Mouse (Mus musculus): ENCODE measurements at regions not wholly inside any gene's neighbourhood (a gene's known extent, or its start where the extent isn't known, plus 50 kb on each side); places are given as distances from the start of the nearest gene placed in this dataset.

- TF ChIP-seq REST (IDR thresholded peaks at IDR 0.05; ENCODE audit: insufficient read depth, insufficient read length): no peak
- TF ChIP-seq POLR2A (IDR thresholded peaks at IDR 0.05; ENCODE audit: insufficient read length, low read depth): no peak
- no peak for TF ChIP-seq POLR2AphosphoS2 (IDR thresholded peaks at IDR 0.05; ENCODE audit: insufficient read length, low read depth)
- no peak for TF ChIP-seq USF1 (IDR thresholded peaks at IDR 0.05; ENCODE audit: low read depth)
- no peak for TF ChIP-seq TCF12 (IDR thresholded peaks at IDR 0.05; ENCODE audit: insufficient read depth, poor library complexity, severe bottlenecking)
- no peak for TF ChIP-seq MAX (IDR thresholded peaks at IDR 0.05; ENCODE audit: low read depth)
- no peak for TF ChIP-seq MYOG (IDR thresholded peaks at IDR 0.05; ENCODE audit: control insufficient read depth in 1 of 3, insufficient read depth in 1 of 3, insufficient read length in 2 of 3, low read depth in 2 of 3)
- TF ChIP-seq CEBPB (IDR thresholded peaks at IDR 0.05; ENCODE audit: insufficient read depth, poor library complexity, severe bottlenecking): no peak
- no peak for TF ChIP-seq E2F4 (IDR thresholded peaks at IDR 0.05; ENCODE audit: insufficient read depth)
Observed at GRCm38 (mm10) chr3:38322426-38322825, 162.2 kb downstream of the Ankrd50 start.

Data from myocyte (in vitro differentiated cells).